Comparison of ENCODE assay signal across 13 mouse cellular contexts in the genomic region with DNA sequence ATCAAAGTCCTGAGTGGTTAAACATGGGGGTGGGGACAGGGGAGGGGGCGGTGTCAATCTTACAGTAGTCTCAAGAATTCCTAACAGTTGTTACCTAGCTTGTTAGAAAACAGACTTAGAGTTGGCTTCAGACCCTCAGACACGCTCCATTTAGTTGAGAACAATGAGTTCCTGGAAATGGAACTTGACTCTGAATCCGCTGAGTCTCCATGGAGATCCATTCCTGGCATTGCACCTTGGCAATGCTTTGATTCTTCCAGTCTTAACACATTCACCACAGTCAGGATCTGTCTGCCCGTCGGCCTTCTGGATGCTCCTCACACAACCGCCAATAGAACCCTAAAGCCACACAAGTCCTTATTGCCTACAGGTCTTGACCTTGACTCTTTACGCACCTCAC. TPM values are rescaled to one million over a fixed set of nuclear protein-coding genes. Genes with fewer than 3 reads are reported as not detected.
DNase-seq lines count a peak whose midpoint lies in the region; TF ChIP-seq lines count a peak whose summit lies in the region.
"Had no signal": no experiment of that assay in that cellular context is flagged by ENCODE, and none has a peak within 500 bp of the region (broad histone marks: within the 10 kb centered on the region; RNA-seq: fewer than 3 reads in every experiment).

No protein-coding gene starts in this region.

- peak; percentile 42 for DNase-seq in cerebellum, adult 11-12 months
- DNase-seq in cerebellum, adult 11 months: no peak
- peak; percentile 45 for DNase-seq in kidney, adult 18-20 months
- no peak for DNase-seq in kidney, postnatal 14 days
- DNase-seq in testis, postnatal 10 days (ENCODE audit: low spot score): no peak
- DNase-seq in MN1 (ENCODE audit: low spot score): no peak
- no peak for DNase-seq in retina, embryonic 14.5 days (ENCODE audit: low spot score)
- DNase-seq: cerebellum, adult 8-10 months; gastrocnemius, postnatal 10 days; liver, postnatal 0 days; lung, postnatal 4 days had no signal

- no peak overlapping the region for H3K4me3 ChIP-seq in testis, adult 2 months (ENCODE audit: control insufficient read depth, low read depth, low read length)
- H3K4me3 ChIP-seq: midbrain, embryonic 15.5 days had no signal

- no peak for TF ChIP-seq CTCF in testis, adult 2 months (IDR thresholded peaks at IDR 0.05; ENCODE audit: control insufficient read depth, insufficient read depth, insufficient replicate concordance, low read depth, low read length)

- no peaks in the 10 kb centered on the region for H3K36me3 ChIP-seq in testis, adult 2 months (ENCODE audit: control insufficient read depth, insufficient read depth, low read length)
- H3K36me3 ChIP-seq: midbrain, embryonic 15.5 days had no signal

- peak overlapping the region; percentile 68; the same call in 1 of the 2 replicates for H3K27ac ChIP-seq in testis, adult 2 months (ENCODE audit: control insufficient read depth, insufficient read depth, low read depth, low read length)
- H3K27ac ChIP-seq: midbrain, embryonic 15.5 days had no signal

- no peaks in the 10 kb centered on the region for H3K27me3 ChIP-seq in testis, adult 2 months (ENCODE audit: control insufficient read depth, insufficient read depth, low read length)
- H3K27me3 ChIP-seq: midbrain, embryonic 15.5 days had no signal

- TF ChIP-seq POLR2A in testis, adult 2 months (IDR thresholded peaks at IDR 0.05; ENCODE audit: control insufficient read depth, low read depth, low read length): no peak

- no peaks in the 10 kb centered on the region; the same call in none of the 2 replicates for H3K4me1 ChIP-seq in testis, adult 2 months (ENCODE audit: control insufficient read depth, insufficient read depth, low read length)
- H3K4me1 ChIP-seq: midbrain, embryonic 15.5 days had no signal

RNA-seq across cellular contexts. Expression of gene Cdc14b, which starts 15.2 kb away (rescaled TPM):
- 55.6 and 60.4 TPM in 2 replicates for polyA plus RNA-seq in testis, adult 2 months (2012; rRNA removed)

RNA-seq across cellular contexts. Expression of gene Aaed1, which starts 52.6 kb away (rescaled TPM):
- 10.3 and 15.6 TPM in 2 replicates for polyA plus RNA-seq in testis, adult 2 months (2012; rRNA removed)

Comparison
In these comparisons a context has a peak if more than half of its experiments do, and no peak if none do; other contexts are left out.
1. DNase-seq: peak in cerebellum, adult 11-12 months (single experiment) and kidney, adult 18-20 months (single experiment); none in cerebellum, adult 11 months (single experiment), kidney, postnatal 14 days (single experiment), testis, postnatal 10 days (single experiment), MN1 (single experiment) and retina, embryonic 14.5 days (single experiment).